Comparison of ENCODE assay signal across 7 mouse cellular contexts in the genomic region with DNA sequence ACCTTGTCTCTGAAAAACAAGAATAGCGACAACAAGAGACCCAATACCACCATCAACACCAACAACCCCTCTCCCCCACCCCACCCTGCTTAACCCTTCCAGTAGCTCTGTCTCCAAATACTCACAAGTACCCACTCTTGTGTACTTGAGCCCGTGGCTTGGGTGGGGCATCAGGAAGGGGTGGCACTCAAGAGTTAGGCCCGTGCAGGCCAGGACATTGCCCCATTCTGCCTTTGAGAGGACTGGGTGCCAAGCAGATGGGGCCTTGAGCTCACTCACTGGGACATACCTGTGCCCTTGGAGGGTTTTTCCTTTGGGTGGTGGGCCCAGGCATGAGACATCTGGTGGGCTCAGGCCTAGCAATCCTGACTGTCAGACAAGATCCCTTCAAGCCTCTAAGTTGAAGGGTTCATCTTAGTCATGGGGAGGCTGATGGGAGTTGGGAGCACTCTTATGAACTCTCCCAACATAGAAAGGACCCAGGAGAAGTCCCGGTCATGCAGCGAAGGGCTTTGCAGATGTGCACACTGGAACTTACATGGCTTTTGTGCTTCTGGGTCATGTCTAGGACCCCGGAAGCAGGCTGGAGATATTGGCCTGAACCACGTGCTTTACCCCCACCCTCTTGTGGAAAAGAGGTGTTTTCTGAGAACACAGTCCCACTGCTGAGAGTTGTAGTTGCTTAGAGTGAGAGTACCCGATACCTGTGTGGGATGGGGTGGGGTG. TPM values are rescaled to one million over a fixed set of nuclear protein-coding genes. Genes with fewer than 3 reads are reported as not detected.
DNase-seq lines count a peak whose midpoint lies in the region; ATAC-seq and TF ChIP-seq lines count a peak whose summit lies in the region.

No protein-coding gene starts in this region.

- intact Hi-C loops in left cerebral cortex, postnatal 14 days (cut with DNase I), result no loop called here

- no peak overlapping the region for H3K9ac ChIP-seq in neural tube, embryonic 11.5 days (ENCODE audit: low read length)
- H3K9ac ChIP-seq in heart, embryonic 15.5 days, result no peak overlapping the region
- H3K9ac ChIP-seq in stomach, postnatal 0 days (ENCODE audit: low read length), result peak overlapping the region; percentile 51

- whole genome bisulfite sequencing in neural tube, embryonic 11.5 days, result 79% methylated on average over 8 of the region's 8 CpGs
- 74% methylated on average over 8 of the region's 8 CpGs for WGBS in heart, embryonic 15.5 days
- 17% methylated on average over 8 of the region's 8 CpGs for WGBS in lung, adult 2 months
- 63% methylated on average over 8 of the region's 8 CpGs for WGBS in stomach, postnatal 0 days

- H3K4me1 ChIP-seq in neural tube, embryonic 11.5 days (ENCODE audit: control insufficient read depth, insufficient read depth, low read length), result peaks cover 50% of the 10 kb centered on the region
- H3K4me1 ChIP-seq in heart, embryonic 15.5 days (replicated peaks), result peaks cover 65% of the 10 kb centered on the region
- peaks cover 50% of the 10 kb centered on the region for H3K4me1 ChIP-seq in lung, adult 2 months (ENCODE audit: control insufficient read depth, insufficient read depth, low read length)
- H3K4me1 ChIP-seq in stomach, postnatal 0 days (replicated peaks; ENCODE audit: control insufficient read depth, insufficient read depth), result peaks cover 37% of the 10 kb centered on the region

- no peak for DNase-seq in neural tube, embryonic 11.5 days (ENCODE audit: low spot score)
- DNase-seq in neural tube, embryonic 10.5 days (ENCODE audit: extremely low spot score, low spot score), result no peak
- DNase-seq in lung, adult 2 months, result peak; percentile 47
- DNase-seq in stomach, postnatal 0 days (ENCODE audit: low spot score), result peak; percentile 39
- DNase-seq in embryo, embryonic 10.5 days (ENCODE audit: low spot score), result no peak
- no peak for DNase-seq in left cerebral cortex, postnatal 14 days (ENCODE audit: low spot score in 2 of 2)

- no peak for TF ChIP-seq POLR2A in lung, adult 2 months (IDR thresholded peaks at IDR 0.05; ENCODE audit: borderline replicate concordance, extremely low read depth, low read depth, low read length)

- peak overlapping the region; percentile 99 for H3K4me2 ChIP-seq in neural tube, embryonic 11.5 days (ENCODE audit: low read depth)
- peak overlapping the region; percentile 95 for H3K4me2 ChIP-seq in heart, embryonic 15.5 days
- H3K4me2 ChIP-seq in stomach, postnatal 0 days (replicated peaks; ENCODE audit: low read depth), result peak overlapping the region; percentile 91

- TF ChIP-seq CTCF in lung, adult 2 months (IDR thresholded peaks at IDR 0.05; ENCODE audit: insufficient read depth, low read length), result no peak
- TF ChIP-seq CTCF in stomach, postnatal 0 days (IDR thresholded peaks at IDR 0.05; ENCODE audit: low read depth), result no peak

- H3K27ac ChIP-seq in neural tube, embryonic 11.5 days (ENCODE audit: low read depth, low read length), result no peak overlapping the region
- H3K27ac ChIP-seq in heart, embryonic 15.5 days, result peak overlapping the region; percentile 100; the same call in 1 of the 2 replicates
- peak overlapping the region; percentile 100 for H3K27ac ChIP-seq in stomach, postnatal 0 days (replicated peaks)

- no peaks in the 10 kb centered on the region for H3K9me3 ChIP-seq in neural tube, embryonic 11.5 days (ENCODE audit: control insufficient read depth, low read length)
- H3K9me3 ChIP-seq in heart, embryonic 15.5 days (replicated peaks), result no peaks in the 10 kb centered on the region
- H3K9me3 ChIP-seq in stomach, postnatal 0 days (ENCODE audit: control insufficient read depth, low read length), result no peaks in the 10 kb centered on the region

- no peaks in the 10 kb centered on the region for H3K27me3 ChIP-seq in neural tube, embryonic 11.5 days (ENCODE audit: control insufficient read depth, insufficient read depth, low read length)
- no peaks in the 10 kb centered on the region for H3K27me3 ChIP-seq in heart, embryonic 15.5 days
- no peaks in the 10 kb centered on the region for H3K27me3 ChIP-seq in stomach, postnatal 0 days (ENCODE audit: control insufficient read depth, insufficient read depth, low read length)

- ATAC-seq in neural tube, embryonic 11.5 days (ENCODE audit: insufficient read depth, low FRiP score, low TSS enrichment), result no peak
- no peak for ATAC-seq in heart, embryonic 15.5 days (replicated peaks; ENCODE audit: insufficient number of reproducible peaks, insufficient read depth, low FRiP score, low read depth)
- no peak for ATAC-seq in stomach, postnatal 0 days (ENCODE audit: low FRiP score, low TSS enrichment)

- no peak for TF ChIP-seq EP300 in stomach, postnatal 0 days (optimal IDR thresholded peaks at IDR 0.05)

- H3K36me3 ChIP-seq in neural tube, embryonic 11.5 days (ENCODE audit: control insufficient read depth, insufficient read depth, low read length), result peaks cover 5% of the 10 kb centered on the region; the same call in 1 of the 2 replicates
- peaks cover 22% of the 10 kb centered on the region; the same call in 1 of the 2 replicates for H3K36me3 ChIP-seq in heart, embryonic 15.5 days
- H3K36me3 ChIP-seq in stomach, postnatal 0 days (ENCODE audit: control insufficient read depth, insufficient read depth, low read length), result peaks cover 12% of the 10 kb centered on the region

- H3K4me3 ChIP-seq in neural tube, embryonic 11.5 days (ENCODE audit: low read depth, low read length), result peak overlapping the region; percentile 99
- peak overlapping the region; percentile 93 for H3K4me3 ChIP-seq in heart, embryonic 15.5 days
- peak overlapping the region; percentile 76 for H3K4me3 ChIP-seq in lung, adult 2 months (replicated peaks; ENCODE audit: extremely low read depth, low read depth, low read length)
- peak overlapping the region; percentile 18; the same call in 1 of the 2 replicates for H3K4me3 ChIP-seq in stomach, postnatal 0 days (ENCODE audit: low read depth, low read length)

RNA-seq across cellular contexts. Expression of a gene that starts 4.3 kb away (rescaled TPM):
- polyA plus RNA-seq in neural tube, embryonic 11.5 days (2014; fragmentation: Nextera tagmentation; extraction: Ambion mirVana), result 26.6 and 28.7 TPM in 2 replicates
- 15.9 and 19.2 TPM in 2 replicates for polyA plus RNA-seq in heart, embryonic 15.5 days (2015; fragmentation: Nextera tagmentation; extraction: Ambion mirVana)
- 87.2 and 115 TPM in 2 replicates for polyA plus RNA-seq in lung, adult 2 months (2012; rRNA removed)
- 15.1 and 16.4 TPM in 2 replicates for polyA plus RNA-seq in stomach, postnatal 0 days (2015; fragmentation: Nextera tagmentation; extraction: Ambion mirVana)
- total RNA-seq in left cerebral cortex, postnatal 14 days (2021), result 100 to 1,000 TPM; 103 to 110 TPM

Comparison
In these comparisons a context has a peak if more than half of its experiments do, and no peak if none do; other contexts are left out.
1. DNase-seq: peak in lung, adult 2 months (single experiment) and stomach, postnatal 0 days (single experiment); none in neural tube, embryonic 11.5 days (single experiment), neural tube, embryonic 10.5 days (single experiment), embryo, embryonic 10.5 days (single experiment) and left cerebral cortex, postnatal 14 days (0 of 2).
2. H3K4me3 ChIP-seq: peak in every context shown above with its lines; median percentile 99 in neural tube, embryonic 11.5 days; 93 in heart, embryonic 15.5 days; 76 in lung, adult 2 months; 18 in stomach, postnatal 0 days.
3. Peak in every context shown above with its lines, with median percentiles within 50 percentile points of each other: H3K4me2 ChIP-seq.